In the genomic region with DNA sequence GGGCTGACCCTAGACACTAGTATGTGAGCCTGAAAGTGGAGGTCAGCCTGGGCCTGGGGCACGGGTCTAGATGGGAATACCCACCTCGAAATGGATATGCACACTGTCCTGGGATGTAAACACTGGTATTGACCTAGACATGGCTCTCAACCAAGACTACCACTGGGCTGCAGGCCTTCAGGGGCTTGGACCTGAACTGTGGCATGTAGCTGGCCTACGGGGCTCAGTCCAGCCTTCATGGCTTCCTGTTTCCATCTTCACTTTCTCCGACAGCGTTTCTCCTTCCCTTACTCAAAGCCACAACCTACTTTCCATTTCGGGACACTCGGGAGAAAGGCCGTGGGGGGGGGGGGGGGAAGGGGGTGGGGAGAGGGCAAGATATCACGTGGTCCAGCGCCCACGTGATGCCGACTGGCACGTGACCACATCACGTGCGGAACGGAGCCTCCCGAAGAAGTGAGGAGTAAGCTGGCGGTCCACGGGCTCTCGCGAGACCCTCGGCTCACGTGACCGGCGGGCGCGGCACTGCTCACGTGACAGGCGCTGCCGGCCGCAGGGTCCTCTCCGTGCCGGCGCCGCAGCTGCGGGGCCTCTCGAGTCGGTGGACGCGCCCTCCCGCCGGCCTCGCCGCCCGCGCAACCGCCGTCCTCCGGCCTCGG, we compare ENCODE assay signal across 8 mouse cellular contexts. TPM values are rescaled to one million over a fixed set of nuclear protein-coding genes. Genes with fewer than 3 reads are reported as not detected.
A peak's percentile ranks its signal among the peaks of the same experiment; 100 is the strongest.
DNase-seq lines count a peak whose midpoint lies in the region; ATAC-seq lines count a peak whose summit lies in the region.

A gene (plus strand): TSS at position 444 of the 659 bp plus-strand sequence.

- intact Hi-C loops in gastrocnemius, postnatal 14 days (cut with DNase I; ENCODE audit: low total_unique reads), result no loop called here
- intact Hi-C loops in left cerebral cortex, postnatal 10 days (cut with DNase I), result loop anchor here (5.0 kb wide), 1 partner anchor 53 kb away; no protein-coding TSS in a partner anchor

- peak; percentile 90 for ATAC-seq in inflammation-experienced regulatory T-cells, adult 6 months
- ATAC-seq in megakaryocyte-erythroid progenitor cell, adult 5-6 weeks (replicated peaks; ENCODE audit: low FRiP score, low TSS enrichment, poor library complexity, severe bottlenecking), result peak; percentile 74

- DNase-seq in adrenal gland, adult (ENCODE audit: inconsistent age in 2 of 2, low spot score in 1 of 2), result peak; percentile 99
- DNase-seq in embryo, embryonic 10.5 days (ENCODE audit: low spot score), result peak; percentile 98
- peak; percentile 100 for DNase-seq in gastrocnemius, postnatal 14 days
- peak; percentile 99 to 100 for DNase-seq in left cerebral cortex, postnatal 10 days (ENCODE audit: extremely low spot score in 1 of 2, low spot score in 2 of 2)
- peak; percentile 99 for DNase-seq in right cerebral cortex, postnatal 25 days
- DNase-seq in urinary bladder, postnatal 4 days (ENCODE audit: low spot score in 2 of 2), result peak; percentile 99 to 100

RNA-seq across cellular contexts. Expression of the gene that starts here (rescaled TPM):
- 100 to 1,000 TPM; 222 to 232 TPM for total RNA-seq in gastrocnemius, postnatal 14 days (2021)
- polyA plus RNA-seq in inflammation-experienced regulatory T-cells, adult 6 months (2017; shearing (Covaris generic)), result 10 to 100 TPM; 10.1 to 22.6 (median 17.5) TPM
- 100 to 1,000 TPM; 300 to 304 TPM for total RNA-seq in left cerebral cortex, postnatal 10 days (2021)
- total RNA-seq in megakaryocyte-erythroid progenitor cell, adult 5-6 weeks (2014; fragmentation: Nextera tagmentation), result 102 and 143 TPM in 2 replicates
- total RNA-seq in megakaryocyte-erythroid progenitor cell, adult 5-6 weeks (2017), result 157 and 169 TPM in 2 replicates

Comparison
In these comparisons a context has a peak if more than half of its experiments do, and no peak if none do; other contexts are left out.
1. Peak in every context shown above with its lines: DNase-seq and ATAC-seq.